Mouse (Mus musculus): ENCODE results near the gene Pde11a. TPM values are rescaled to one million over a fixed set of nuclear protein-coding genes. Genes with fewer than 3 reads are reported as not detected.

The Pde11a gene
- total RNA-seq, 2 experiments from 2014 or later = 3.7 to 4.6 TPM

Small RNA genes within 50 kb of the gene (microRNA-seq; reads per million reads assigned to microRNA genes)
- gene Gm44337 = not detected

Other genes starting within 250 kb of the Pde11a start
- not detected for gene Cyct, start 21.7 kb upstream of the Pde11a start, total RNA-seq (2021)
- gene Rbm45, start 31.2 kb upstream of the Pde11a start, total RNA-seq (2021) = 10 to 100 TPM; 36.2 to 38.1 TPM
- 10 to 100 TPM; 43.0 to 60.1 TPM for gene Osbpl6, start 67.7 kb upstream of the Pde11a start, total RNA-seq (2021)